Mouse (Mus musculus): ENCODE data around the gene Ptov1. TPM values are rescaled to one million over a fixed set of nuclear protein-coding genes. Genes with fewer than 3 reads are reported as not detected.

Ptov1 gene
- polyA plus RNA-seq, 1 experiment: 141 TPM

GRCm38 (mm10) chr7:44840426-44840825 lies 29.2 kb downstream of the Ptov1 start:
- Histone ChIP-seq H3K4me1 (ENCODE audit: control insufficient read depth, insufficient read depth, insufficient read length, low read length) (peaks cover 21% of the 10 kb centered on the region), H3K36me3 (ENCODE audit: control insufficient read depth, insufficient read depth, low read length) (peaks cover 40% of the 10 kb centered on the region), H3K4me3 (ENCODE audit: low read depth, low read length) (peak overlapping the region; percentile 46; the same call in 1 of the 2 replicates), H3K27ac (ENCODE audit: insufficient read depth, low read depth, low read length) (no peak overlapping the region), H3K27me3 (ENCODE audit: control insufficient read depth, insufficient read depth, low read length) (no peaks in the 10 kb centered on the region)
- 69% methylated on average over 14 of the region's 14 CpGs for WGBS
- TF ChIP-seq CTCF (IDR thresholded peaks at IDR 0.05; ENCODE audit: extremely low read depth, insufficient read length, insufficient replicate concordance, low read depth, low read length): no peak
- no peak for TF ChIP-seq POLR2A (IDR thresholded peaks at IDR 0.05; ENCODE audit: low read depth, low read length)

- TF ChIP-seq POLR2A (IDR thresholded peaks at IDR 0.05; ENCODE audit: low read depth, low read length) (no peak), CTCF (IDR thresholded peaks at IDR 0.05; ENCODE audit: extremely low read depth, insufficient read length, insufficient replicate concordance, low read depth, low read length) (no peak)
- Histone ChIP-seq H3K27me3 (ENCODE audit: control insufficient read depth, insufficient read depth, low read length) (no peaks in the 10 kb centered on the region), H3K36me3 (ENCODE audit: control insufficient read depth, insufficient read depth, low read length) (peaks cover 33% of the 10 kb centered on the region), H3K27ac (ENCODE audit: insufficient read depth, low read depth, low read length) (no peak overlapping the region), H3K4me1 (ENCODE audit: control insufficient read depth, insufficient read depth, insufficient read length, low read length) (peaks cover 21% of the 10 kb centered on the region), H3K4me3 (ENCODE audit: low read depth, low read length) (peak overlapping the region; percentile 46)
- 5% methylated on average over 58 of the region's 58 CpGs for WGBS
Observed at GRCm38 (mm10) chr7:44839491-44840191, 29.9 kb downstream of the Ptov1 start.

GRCm38 (mm10) chr7:44839171-44839490 lies 30.5 kb downstream of the Ptov1 start:
- H3K27ac ChIP-seq (ENCODE audit: insufficient read depth, low read depth, low read length): no peak overlapping the region
- H3K4me3 ChIP-seq (ENCODE audit: low read depth, low read length): peak overlapping the region; percentile 46
- peaks cover 29% of the 10 kb centered on the region for H3K36me3 ChIP-seq (ENCODE audit: control insufficient read depth, insufficient read depth, low read length)
- no peaks in the 10 kb centered on the region for H3K27me3 ChIP-seq (ENCODE audit: control insufficient read depth, insufficient read depth, low read length)
- whole genome bisulfite sequencing: 29% methylated on average over 11 of the region's 11 CpGs
- H3K4me1 ChIP-seq (ENCODE audit: control insufficient read depth, insufficient read depth, insufficient read length, low read length): peaks cover 21% of the 10 kb centered on the region
- TF ChIP-seq POLR2A (IDR thresholded peaks at IDR 0.05; ENCODE audit: low read depth, low read length) (no peak), CTCF (IDR thresholded peaks at IDR 0.05; ENCODE audit: extremely low read depth, insufficient read length, insufficient replicate concordance, low read depth, low read length) (no peak)

- no peak overlapping the region for H3K4me3 ChIP-seq (ENCODE audit: low read depth, low read length)
- H3K36me3 ChIP-seq (ENCODE audit: control insufficient read depth, insufficient read depth, low read length): peaks cover 19% of the 10 kb centered on the region
- WGBS: 95% methylated on average over 6 of the region's 6 CpGs
- H3K4me1 ChIP-seq (ENCODE audit: control insufficient read depth, insufficient read depth, insufficient read length, low read length): peaks cover 21% of the 10 kb centered on the region
- no peak overlapping the region for H3K27ac ChIP-seq (ENCODE audit: insufficient read depth, low read depth, low read length)
- H3K27me3 ChIP-seq (ENCODE audit: control insufficient read depth, insufficient read depth, low read length): no peaks in the 10 kb centered on the region
- TF ChIP-seq CTCF (IDR thresholded peaks at IDR 0.05; ENCODE audit: extremely low read depth, insufficient read length, insufficient replicate concordance, low read depth, low read length) (no peak), POLR2A (IDR thresholded peaks at IDR 0.05; ENCODE audit: low read depth, low read length) (no peak)
Observed at GRCm38 (mm10) chr7:44838073-44838472, 31.5 kb downstream of the Ptov1 start.

GRCm38 (mm10) chr7:44836423-44837053 lies 33.0 kb downstream of the Ptov1 start:
- Histone ChIP-seq H3K4me3 (ENCODE audit: low read depth, low read length) (peak overlapping the region; percentile 1; the same call in 1 of the 2 replicates), H3K36me3 (ENCODE audit: control insufficient read depth, insufficient read depth, low read length) (peaks cover 5% of the 10 kb centered on the region), H3K27me3 (ENCODE audit: control insufficient read depth, insufficient read depth, low read length) (no peaks in the 10 kb centered on the region), H3K4me1 (ENCODE audit: control insufficient read depth, insufficient read depth, insufficient read length, low read length) (peaks cover 21% of the 10 kb centered on the region), H3K27ac (ENCODE audit: insufficient read depth, low read depth, low read length) (no peak overlapping the region; the same call in 1 of the 2 replicates)
- WGBS: 75% methylated on average over 9 of the region's 9 CpGs
- TF ChIP-seq POLR2A (IDR thresholded peaks at IDR 0.05; ENCODE audit: low read depth, low read length) (no peak), CTCF (IDR thresholded peaks at IDR 0.05; ENCODE audit: extremely low read depth, insufficient read length, insufficient replicate concordance, low read depth, low read length) (no peak)

GRCm38 (mm10) chr7:44836016-44836404 lies 33.6 kb downstream of the Ptov1 start:
- 26% methylated on average over 3 of the region's 3 CpGs for WGBS
- no peaks in the 10 kb centered on the region for H3K27me3 ChIP-seq (ENCODE audit: control insufficient read depth, insufficient read depth, low read length)
- peaks cover 10% of the 10 kb centered on the region for H3K36me3 ChIP-seq (ENCODE audit: control insufficient read depth, insufficient read depth, low read length)
- H3K4me1 ChIP-seq (ENCODE audit: control insufficient read depth, insufficient read depth, insufficient read length, low read length): peaks cover 21% of the 10 kb centered on the region
- peak overlapping the region; percentile 0; the same call in 1 of the 2 replicates for H3K27ac ChIP-seq (ENCODE audit: insufficient read depth, low read depth, low read length)
- peak overlapping the region; percentile 1; the same call in 1 of the 2 replicates for H3K4me3 ChIP-seq (ENCODE audit: low read depth, low read length)
- TF ChIP-seq CTCF (IDR thresholded peaks at IDR 0.05; ENCODE audit: extremely low read depth, insufficient read length, insufficient replicate concordance, low read depth, low read length) (no peak), POLR2A (IDR thresholded peaks at IDR 0.05; ENCODE audit: low read depth, low read length) (no peak)

- H3K36me3 ChIP-seq (ENCODE audit: control insufficient read depth, insufficient read depth, low read length): peaks cover 13% of the 10 kb centered on the region
- TF ChIP-seq CTCF (IDR thresholded peaks at IDR 0.05; ENCODE audit: extremely low read depth, insufficient read length, insufficient replicate concordance, low read depth, low read length) (no peak), POLR2A (IDR thresholded peaks at IDR 0.05; ENCODE audit: low read depth, low read length) (no peak)
- WGBS: 86% methylated on average over 1 of the region's 1 CpGs
- peaks cover 21% of the 10 kb centered on the region for H3K4me1 ChIP-seq (ENCODE audit: control insufficient read depth, insufficient read depth, insufficient read length, low read length)
- no peaks in the 10 kb centered on the region for H3K27me3 ChIP-seq (ENCODE audit: control insufficient read depth, insufficient read depth, low read length)
- no peak overlapping the region for H3K4me3 ChIP-seq (ENCODE audit: low read depth, low read length)
- 0 out of 2 replicates have a peak overlapping the region, but pooled peaks have one; percentile 0 for H3K27ac ChIP-seq (ENCODE audit: insufficient read depth, low read depth, low read length)
Observed at GRCm38 (mm10) chr7:44835373-44836015, 34.1 kb downstream of the Ptov1 start.
